Mouse (Mus musculus) liver, embryonic 15.5 days (tissue): ENCODE measurements around the gene BC061212. TPM values are rescaled to one million over a fixed set of nuclear protein-coding genes. Genes with fewer than 3 reads are reported as not detected.
"Not testable (repeated sequence)": the region's sequence is repeated elsewhere in the genome, so short reads cannot be mapped to it uniquely, and the experiment has no call there.

ENCODE experiments used
- ATAC-seq: fragments of 200-750 bp; cut with Nextera tagmentation; 2 replicates; pipeline ENCODE4 v1.8.0; 2017; ENCODE audit warnings: moderate number of reproducible peaks, mild to moderate bottlenecking, moderate library complexity; ENCODE audit not compliant: insufficient read depth
- H3K27ac ChIP-seq: fragments of 300-500 bp; sonication (generic); replicated peaks from 2 replicates; pipeline ENCODE4 v1.5.1; 2015; ENCODE audit warnings: mild to moderate bottlenecking, inconsistent platforms
- H3K27me3 ChIP-seq: fragments of 300-500 bp; sonication (generic); 2 replicates; pipeline ENCODE4 v1.6.1; 2015; ENCODE audit warnings: mild to moderate bottlenecking, inconsistent platforms
- H3K36me3 ChIP-seq: fragments of 300-500 bp; sonication (generic); replicated peaks from 2 replicates; pipeline ENCODE4 v1.6.1; 2015; ENCODE audit warnings: moderate library complexity, mild to moderate bottlenecking, inconsistent platforms
- H3K4me1 ChIP-seq: fragments of 300-500 bp; sonication (generic); replicated peaks from 2 replicates; pipeline ENCODE4 v1.6.1; 2015; ENCODE audit warnings: inconsistent platforms
- H3K4me2 ChIP-seq: fragments of 300-500 bp; sonication (generic); 2 replicates; pipeline ENCODE4 v1.6.1; 2015; ENCODE audit warnings: moderate library complexity, mild to moderate bottlenecking, inconsistent platforms
- H3K4me3 ChIP-seq: fragments of 300-500 bp; sonication (generic); replicated peaks from 2 replicates; pipeline ENCODE4 v1.5.1; 2015; ENCODE audit warnings: mild to moderate bottlenecking, inconsistent platforms
- H3K9ac ChIP-seq: fragments of 300-500 bp; sonication (generic); 2 replicates; pipeline ENCODE4 v1.6.1; 2015; ENCODE audit warnings: moderate library complexity, mild to moderate bottlenecking, inconsistent platforms
- H3K9me3 ChIP-seq: fragments of 300-500 bp; sonication (generic); replicated peaks from 2 replicates; pipeline ENCODE4 v1.6.1; 2016; ENCODE audit warnings: inconsistent platforms
- WGBS: fragments of 180-500 bp; shearing (Covaris S2); methylation state at CpG from one replicate; pipeline ENCODE4 v1.1.7; 2015; ENCODE audit warnings: mixed read lengths; ENCODE audit not compliant: insufficient replicate concordance; 5-methylcytosine and 5-hydroxymethylcytosine counted together
- polyA plus RNA-seq: library from polyadenylated mRNA; unstranded; fragments of >200 nt; fragmentation: Nextera tagmentation; extraction: Ambion mirVana; gene quantifications from 2 replicates; pipeline ENCODE4 v1.2.1, GENCODE M21; 2015

The BC061212 gene
- not detected in 2 replicates for polyA plus RNA-seq

- not testable (repeated sequence) for H3K9me3 ChIP-seq, H3K4me1 ChIP-seq, H3K36me3 ChIP-seq, H3K27me3 ChIP-seq, H3K27ac ChIP-seq, H3K4me2 ChIP-seq, ATAC-seq, H3K9ac ChIP-seq, H3K4me3 ChIP-seq
- no CpG with 5 or more reads among the region's 1 CpGs for WGBS
Observed at GRCm38 (mm10) chr5:94070445-94070844, at the start of gene BC061212. BC061212 (minus strand) TSS chr5:94070545.

- H3K4me3 ChIP-seq, H3K4me1 ChIP-seq, H3K36me3 ChIP-seq, H3K9me3 ChIP-seq, ATAC-seq, H3K27ac ChIP-seq, H3K9ac ChIP-seq, H3K27me3 ChIP-seq, H3K4me2 ChIP-seq: not testable (repeated sequence)
- WGBS: no CpG with 5 or more reads among the region's 3 CpGs
Observed at GRCm38 (mm10) chr5:94076085-94076484, 5.7 kb upstream of the BC061212 start, which contains the start of gene Gm6351. Gm6351 (plus strand) TSS chr5:94076385.

Other genes starting within 250 kb of the BC061212 start
- gene Gm7792, start 226.8 kb downstream of the BC061212 start, polyA plus RNA-seq: not detected in 2 replicates
- gene Gm16429, start 141.5 kb downstream of the BC061212 start, polyA plus RNA-seq: not detected in 2 replicates
- not detected in 2 replicates for gene Gm6351, start 5.8 kb upstream of the BC061212 start, polyA plus RNA-seq
- gene Gm3106, start 147.5 kb upstream of the BC061212 start, polyA plus RNA-seq: not detected in 2 replicates
- not detected in 2 replicates for gene A430089I19Rik, start 236.3 kb upstream of the BC061212 start, polyA plus RNA-seq
- gene Gm6502, start 243.9 kb upstream of the BC061212 start, polyA plus RNA-seq: not detected in 2 replicates